Mouse (Mus musculus) hindbrain, embryonic 11.5 days (tissue): Measurements from ENCODE around the gene Cdiptos. TPM values are rescaled to one million over a fixed set of nuclear protein-coding genes. Genes with fewer than 3 reads are reported as not detected.
A peak's percentile ranks its signal among the peaks of the same experiment; 100 is the strongest.

Experiments used
- ATAC-seq: fragments of 200-750 bp; cut with Nextera tagmentation; 2 replicates; pipeline ENCODE4 v1.8.0; 2017; ENCODE audit warnings: mild to moderate bottlenecking, moderate TSS enrichment, moderate library complexity; ENCODE audit not compliant: low FRiP score
- DNase-seq: peaks from one replicate; pipeline ENCODE4 v3.0.0-alpha.2; 2015; ENCODE audit warnings: low spot score
- H3K27ac ChIP-seq: fragments of 300-500 bp; sonication (generic); 2 replicates; pipeline ENCODE4 v1.5.1; 2014; ENCODE audit warnings: mild to moderate bottlenecking, low read depth, low read length
- H3K27me3 ChIP-seq: fragments of 300-500 bp; sonication (generic); 2 replicates; pipeline ENCODE4 v1.6.1; 2014; ENCODE audit warnings: mild to moderate bottlenecking, low read length, moderate library complexity, mixed read lengths; ENCODE audit not compliant: control insufficient read depth, insufficient read depth
- H3K36me3 ChIP-seq: fragments of 300-500 bp; sonication (generic); 2 replicates; pipeline ENCODE4 v1.6.1; 2014; ENCODE audit warnings: mild to moderate bottlenecking, low read length, moderate library complexity, mixed read lengths; ENCODE audit not compliant: control insufficient read depth, insufficient read depth
- H3K4me1 ChIP-seq: fragments of 300-500 bp; sonication (generic); replicated peaks from 2 replicates; pipeline ENCODE4 v1.6.1; 2014; ENCODE audit warnings: low read length, mixed read lengths; ENCODE audit not compliant: control insufficient read depth, insufficient read depth
- H3K4me2 ChIP-seq: fragments of 300-500 bp; sonication (generic); replicated peaks from 2 replicates; pipeline ENCODE4 v1.6.1; 2014; ENCODE audit warnings: mild to moderate bottlenecking, low read depth, low read length
- H3K4me3 ChIP-seq: fragments of 300-500 bp; sonication (generic); 2 replicates; pipeline ENCODE4 v1.5.1; 2014; ENCODE audit warnings: low read depth, low read length
- H3K9ac ChIP-seq: fragments of 300-500 bp; sonication (generic); 2 replicates; pipeline ENCODE4 v1.6.1; 2014; ENCODE audit warnings: low read depth, low read length
- H3K9me3 ChIP-seq: fragments of 300-500 bp; sonication (generic); 2 replicates; pipeline ENCODE4 v1.6.1; 2016; ENCODE audit warnings: low read length; ENCODE audit not compliant: control insufficient read depth
- WGBS: fragments of 180-500 bp; shearing (Covaris S2); extraction: QIAGEN DNeasy Blood & Tissue Kit; methylation state at CpG from one replicate; pipeline ENCODE4 v1.1.7; 2014; 5-methylcytosine and 5-hydroxymethylcytosine counted together
- polyA plus RNA-seq: library from polyadenylated mRNA; unstranded; fragments of >200 nt; fragmentation: Nextera tagmentation; extraction: Ambion mirVana; gene quantifications from 2 replicates; pipeline ENCODE4 v1.2.1, GENCODE M21; 2014

The Cdiptos gene
- polyA plus RNA-seq, 1 experiment from 2014 or later: 0.63 TPM

- DNase-seq (no peak), ATAC-seq (no peak)
- H3K4me2 ChIP-seq: no peak overlapping the region
- H3K4me3 ChIP-seq: no peak overlapping the region
- 75% methylated on average over 8 of the region's 8 CpGs for WGBS
- H3K9ac ChIP-seq: no peak overlapping the region
- no peaks in the 10 kb centered on the region for H3K4me1 ChIP-seq
- H3K27ac ChIP-seq: no peak overlapping the region
- H3K27me3 ChIP-seq: no peaks in the 10 kb centered on the region
- H3K36me3 ChIP-seq: no peaks in the 10 kb centered on the region
- no peaks in the 10 kb centered on the region for H3K9me3 ChIP-seq
Observed at GRCm38 (mm10) chr7:126988816-126989215, 12.9 kb upstream of the Cdiptos start.

GRCm38 (mm10) chr7:126986319-126986718, 10.4 kb upstream of the Cdiptos start:
- Histone ChIP-seq H3K27ac (no peak overlapping the region), H3K36me3 (no peaks in the 10 kb centered on the region), H3K4me1 (no peaks in the 10 kb centered on the region), H3K27me3 (no peaks in the 10 kb centered on the region), H3K9me3 (no peaks in the 10 kb centered on the region), H3K4me2 (no peak overlapping the region), H3K9ac (no peak overlapping the region), H3K4me3 (no peak overlapping the region)
- 49% methylated on average over 9 of the region's 9 CpGs for WGBS
- DNase-seq (no peak), ATAC-seq (no peak)

- 65% methylated on average over 10 of the region's 10 CpGs for WGBS
- no peak for DNase-seq
- Histone ChIP-seq H3K27me3 (no peaks in the 10 kb centered on the region), H3K9ac (no peak overlapping the region), H3K9me3 (no peaks in the 10 kb centered on the region), H3K36me3 (peaks cover 3% of the 10 kb centered on the region; the same call in 1 of the 2 replicates), H3K4me3 (no peak overlapping the region), H3K27ac (no peak overlapping the region), H3K4me2 (no peak overlapping the region), H3K4me1 (no peaks in the 10 kb centered on the region)
- ATAC-seq: no peak
Observed at GRCm38 (mm10) chr7:126984667-126985444, 9.0 kb upstream of the Cdiptos start.

- WGBS: 90% methylated on average over 7 of the region's 7 CpGs
- H3K9ac ChIP-seq: no peak overlapping the region
- H3K36me3 ChIP-seq: peaks cover 4% of the 10 kb centered on the region; the same call in 1 of the 2 replicates
- no peak overlapping the region for H3K27ac ChIP-seq
- no peaks in the 10 kb centered on the region for H3K9me3 ChIP-seq
- DNase-seq (no peak), ATAC-seq (no peak)
- H3K4me1 ChIP-seq: no peaks in the 10 kb centered on the region
- H3K4me2 ChIP-seq: no peak overlapping the region
- H3K4me3 ChIP-seq: no peak overlapping the region
- no peaks in the 10 kb centered on the region for H3K27me3 ChIP-seq
Observed at GRCm38 (mm10) chr7:126983113-126983512, 7.2 kb upstream of the Cdiptos start.

- H3K4me1 ChIP-seq: no peaks in the 10 kb centered on the region
- no peak for DNase-seq
- H3K4me2 ChIP-seq: no peak overlapping the region
- H3K36me3 ChIP-seq: peaks cover 4% of the 10 kb centered on the region; the same call in 1 of the 2 replicates
- no peak for ATAC-seq
- H3K27ac ChIP-seq: no peak overlapping the region
- H3K27me3 ChIP-seq: no peaks in the 10 kb centered on the region
- H3K9ac ChIP-seq: no peak overlapping the region
- no peaks in the 10 kb centered on the region for H3K9me3 ChIP-seq
- 95% methylated on average over 4 of the region's 4 CpGs for WGBS
- no peak overlapping the region for H3K4me3 ChIP-seq
Observed at GRCm38 (mm10) chr7:126982054-126982453, 6.2 kb upstream of the Cdiptos start.

- DNase-seq (no peak), ATAC-seq (no peak)
- Histone ChIP-seq H3K9ac (no peak overlapping the region), H3K27me3 (no peaks in the 10 kb centered on the region), H3K4me2 (no peak overlapping the region), H3K4me1 (no peaks in the 10 kb centered on the region), H3K9me3 (no peaks in the 10 kb centered on the region), H3K4me3 (no peak overlapping the region), H3K27ac (no peak overlapping the region), H3K36me3 (peaks cover 4% of the 10 kb centered on the region; the same call in 1 of the 2 replicates)
- WGBS: 93% methylated on average over 2 of the region's 2 CpGs
Observed at GRCm38 (mm10) chr7:126981601-126982000, 5.7 kb upstream of the Cdiptos start.

- Histone ChIP-seq H3K4me1 (no peaks in the 10 kb centered on the region), H3K4me3 (no peak overlapping the region), H3K36me3 (peaks cover 4% of the 10 kb centered on the region; the same call in 1 of the 2 replicates), H3K27me3 (no peaks in the 10 kb centered on the region), H3K9ac (no peak overlapping the region), H3K27ac (no peak overlapping the region), H3K9me3 (no peaks in the 10 kb centered on the region), H3K4me2 (no peak overlapping the region)
- ATAC-seq (no peak), DNase-seq (no peak)
- 95% methylated on average over 6 of the region's 6 CpGs for WGBS
Observed at GRCm38 (mm10) chr7:126978841-126979240, 2.9 kb upstream of the Cdiptos start.

GRCm38 (mm10) chr7:126976878-126977459, 1.1 kb upstream of the Cdiptos start:
- Histone ChIP-seq H3K4me3 (peak overlapping the region; percentile 98), H3K27me3 (no peaks in the 10 kb centered on the region), H3K36me3 (peaks cover 4% of the 10 kb centered on the region; the same call in 1 of the 2 replicates), H3K9me3 (no peaks in the 10 kb centered on the region), H3K9ac (peak overlapping the region; percentile 99), H3K27ac (peak overlapping the region; percentile 88; the same call in 1 of the 2 replicates), H3K4me1 (no peaks in the 10 kb centered on the region), H3K4me2 (peak overlapping the region; percentile 58)
- DNase-seq: no peak
- ATAC-seq: peak; percentile 6; the same call in 1 of the 2 replicates
- 28% methylated on average over 14 of the region's 14 CpGs for WGBS

- Histone ChIP-seq H3K4me3 (peak within 1 kb of the TSS; percentile 98), H3K36me3 (peaks cover 4% of the 10 kb centered on the region; the same call in 1 of the 2 replicates), H3K4me1 (no peaks in the 10 kb centered on the region), H3K4me2 (peak within 1 kb of the TSS; percentile 58), H3K27me3 (no peaks in the 10 kb centered on the region), H3K27ac (peak within 1 kb of the TSS; percentile 88), H3K9ac (peak within 1 kb of the TSS; percentile 99), H3K9me3 (no peaks in the 10 kb centered on the region)
- no peak for ATAC-seq
- DNase-seq: no peak
- 6% methylated on average over 1 of the region's 1 CpGs for WGBS
Observed at GRCm38 (mm10) chr7:126975893-126975949, 177 bp downstream of the Cdiptos start, which contains the start of gene Cdipt. Gene Cdipt, plus strand, starts transcription at chr7:126975914.
